Mouse (Mus musculus): ENCODE results near the gene Crybb1.

- no peak for TF ChIP-seq CTCF (IDR thresholded peaks at IDR 0.05; ENCODE audit: borderline replicate concordance, extremely low read depth, insufficient read depth, insufficient read length)
- TF ChIP-seq POLR2A (IDR thresholded peaks at IDR 0.05; ENCODE audit: borderline replicate concordance, extremely low read depth, insufficient read depth, insufficient read length, poor library complexity, severe bottlenecking), result no peak
These were observed 60.9 kb downstream of the Crybb1 start for GRCm38 (mm10) chr5:112316468-112316867.
